Mouse (Mus musculus) neural tube, embryonic 15.5 days (tissue): ENCODE results near the gene Slc16a6. TPM values are rescaled to one million over a fixed set of nuclear protein-coding genes. Genes with fewer than 3 reads are reported as not detected.

Source experiments
- ATAC-seq: fragments of 200-750 bp; cut with Nextera tagmentation; 2 replicates; pipeline ENCODE4 v1.8.0; 2017; ENCODE audit warnings: mild to moderate bottlenecking, moderate TSS enrichment, moderate library complexity; ENCODE audit not compliant: low FRiP score
- H3K27ac ChIP-seq: fragments of 300-500 bp; sonication (generic); replicated peaks from 2 replicates; pipeline ENCODE4 v1.5.1; 2015; ENCODE audit warnings: mild to moderate bottlenecking, inconsistent platforms
- H3K27me3 ChIP-seq: fragments of 300-500 bp; sonication (generic); replicated peaks from 2 replicates; pipeline ENCODE4 v1.6.1; 2015; ENCODE audit warnings: inconsistent platforms
- H3K36me3 ChIP-seq: fragments of 300-500 bp; sonication (generic); 2 replicates; pipeline ENCODE4 v1.6.1; 2015; ENCODE audit warnings: inconsistent platforms
- H3K4me1 ChIP-seq: fragments of 300-500 bp; sonication (generic); 2 replicates; pipeline ENCODE4 v1.6.1; 2015; ENCODE audit warnings: inconsistent platforms
- H3K4me2 ChIP-seq: fragments of 300-500 bp; sonication (generic); 2 replicates; pipeline ENCODE4 v1.6.1; 2015; ENCODE audit warnings: inconsistent platforms, mild to moderate bottlenecking, moderate library complexity
- H3K4me3 ChIP-seq: fragments of 300-500 bp; sonication (generic); replicated peaks from 2 replicates; pipeline ENCODE4 v1.5.1; 2015; ENCODE audit warnings: mild to moderate bottlenecking, inconsistent platforms
- H3K9ac ChIP-seq: fragments of 300-500 bp; sonication (generic); replicated peaks from 2 replicates; pipeline ENCODE4 v1.6.1; 2015; ENCODE audit warnings: mild to moderate bottlenecking, inconsistent platforms
- H3K9me3 ChIP-seq: fragments of 300-500 bp; sonication (generic); replicated peaks from 2 replicates; pipeline ENCODE4 v1.6.1; 2016; ENCODE audit warnings: inconsistent platforms
- WGBS: fragments of 180-500 bp; shearing (Covaris S2); methylation state at CpG from one replicate; pipeline ENCODE4 v1.1.7; 2015; ENCODE audit warnings: mixed read lengths; 5-methylcytosine and 5-hydroxymethylcytosine counted together
- polyA plus RNA-seq: library from polyadenylated mRNA; unstranded; fragments of >200 nt; fragmentation: Nextera tagmentation; extraction: Ambion mirVana; gene quantifications from 2 replicates; pipeline ENCODE4 v1.2.1, GENCODE M21; 2015

Gene Slc16a6
- polyA plus RNA-seq = 3.7 and 4.2 TPM in 2 replicates

DNA sequence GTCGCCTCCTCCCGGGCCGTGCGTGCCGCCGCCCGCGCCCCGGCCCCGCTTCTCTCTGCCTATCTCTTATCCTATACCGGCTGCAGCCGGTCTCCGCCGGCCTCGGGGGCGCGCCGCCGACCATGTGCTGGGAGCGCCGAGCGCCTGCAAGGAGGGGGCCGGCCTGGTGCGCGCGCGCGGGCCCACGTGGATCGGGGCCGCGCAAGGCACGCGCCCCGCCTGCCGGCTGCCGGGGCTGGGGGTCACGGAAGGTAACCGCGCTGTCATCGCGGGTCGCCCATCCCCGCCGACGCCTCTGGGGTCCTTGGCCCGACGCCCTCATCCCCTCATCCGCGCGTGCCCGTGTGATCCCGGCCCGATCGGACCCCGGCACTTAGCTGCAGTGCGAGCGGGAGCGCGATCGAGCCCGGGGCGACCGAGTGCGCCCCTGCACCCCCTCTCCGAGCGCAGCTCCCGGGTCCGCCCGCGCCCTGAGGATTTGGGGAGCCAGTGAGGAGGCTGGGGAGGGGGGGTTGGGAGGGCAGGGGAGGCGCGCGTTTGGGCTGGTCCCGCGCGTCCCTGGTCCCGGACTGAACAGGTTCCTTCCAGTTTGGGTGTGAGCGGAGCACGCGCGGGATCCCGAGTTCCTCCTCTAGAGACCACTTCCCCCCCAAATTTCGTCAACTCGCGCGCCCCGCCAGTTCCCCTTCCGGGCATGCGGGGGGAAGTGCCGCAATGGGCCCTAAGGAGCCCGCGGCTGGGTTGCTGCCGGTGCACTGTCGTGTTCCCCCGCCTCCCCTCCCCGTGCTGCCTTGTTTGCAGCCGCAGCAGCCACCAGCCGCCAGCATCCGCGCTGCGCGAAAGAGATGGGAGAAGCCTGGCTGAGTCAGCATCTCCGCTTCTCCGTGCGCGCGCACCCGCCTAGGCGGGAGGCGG, at the start of gene Slc16a6, which contains the start of gene Arsg:
TSS of gene Slc16a6 (minus strand) at position 428 of the 915 bp plus-strand sequence.
TSS of gene Arsg (plus strand) at position 204 of the 915 bp plus-strand sequence.
- Histone ChIP-seq H3K27ac (peak within 1 kb of the TSS; percentile 95), H3K4me1 (peaks cover 24% of the 10 kb centered on the region), H3K9ac (peak within 1 kb of the TSS; percentile 84), H3K4me2 (peak within 1 kb of the TSS; percentile 93), H3K27me3 (no peaks in the 10 kb centered on the region), H3K36me3 (no peaks in the 10 kb centered on the region), H3K4me3 (peak within 1 kb of the TSS; percentile 79), H3K9me3 (no peaks in the 10 kb centered on the region)
- WGBS = under 1% methylated on average over 98 of the region's 111 CpGs
- ATAC-seq = peak; percentile 91

DNA sequence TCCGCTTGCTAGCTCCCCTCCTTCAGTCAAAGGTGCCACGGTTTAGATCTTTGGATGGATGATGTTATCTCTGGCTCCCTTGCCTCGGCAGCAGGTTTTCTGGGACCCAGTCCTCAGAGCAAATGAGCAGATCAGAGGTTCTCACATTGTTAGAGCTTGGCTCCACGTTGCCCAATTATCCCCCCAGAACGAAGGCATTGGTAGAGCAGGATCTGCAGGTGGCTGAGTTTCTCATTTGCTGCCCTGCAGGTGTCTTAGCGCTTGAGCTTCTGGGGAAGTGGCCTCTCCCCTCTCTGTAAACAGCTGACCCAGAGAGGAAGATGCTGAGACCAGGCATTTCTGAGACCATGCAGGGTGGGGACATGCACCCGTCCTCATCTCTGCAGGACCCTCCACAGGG, 47.6 kb upstream of the Slc16a6 start:
- Histone ChIP-seq H3K27ac (no peak overlapping the region), H3K36me3 (no peaks in the 10 kb centered on the region), H3K9me3 (no peaks in the 10 kb centered on the region), H3K4me1 (0 out of 2 replicates have a peak, but pooled peaks cover 2% of the 10 kb centered on the region), H3K4me3 (no peak overlapping the region), H3K27me3 (no peaks in the 10 kb centered on the region), H3K9ac (no peak overlapping the region), H3K4me2 (no peak overlapping the region)
- no peak for ATAC-seq
- 62% methylated on average over 7 of the region's 7 CpGs for WGBS

DNA sequence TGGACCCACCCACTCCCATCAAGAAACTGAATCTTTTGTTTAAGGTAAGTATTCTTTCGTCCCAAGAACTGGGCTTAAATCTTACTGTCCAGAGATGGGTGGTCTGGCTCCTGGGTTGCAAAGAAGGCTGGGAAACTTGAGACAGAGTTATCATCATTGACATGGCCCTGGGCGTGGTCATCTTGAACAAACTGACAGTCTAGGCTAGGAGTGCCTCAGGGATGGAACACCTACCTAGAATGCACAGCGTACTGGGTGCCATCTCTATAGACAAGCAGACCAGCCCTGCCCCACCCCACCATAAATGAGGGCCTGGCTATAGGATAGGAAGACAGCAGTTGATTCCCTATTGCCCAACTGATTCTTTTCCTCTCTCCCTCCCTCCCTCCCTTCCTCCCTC, 44.4 kb upstream of the Slc16a6 start:
- Histone ChIP-seq H3K4me3 (no peak overlapping the region), H3K4me1 (0 out of 2 replicates have a peak, but pooled peaks cover 2% of the 10 kb centered on the region), H3K27me3 (no peaks in the 10 kb centered on the region), H3K4me2 (no peak overlapping the region), H3K27ac (no peak overlapping the region), H3K9ac (no peak overlapping the region), H3K36me3 (no peaks in the 10 kb centered on the region), H3K9me3 (no peaks in the 10 kb centered on the region)
- WGBS = 94% methylated on average over 3 of the region's 3 CpGs
- no peak for ATAC-seq

DNA sequence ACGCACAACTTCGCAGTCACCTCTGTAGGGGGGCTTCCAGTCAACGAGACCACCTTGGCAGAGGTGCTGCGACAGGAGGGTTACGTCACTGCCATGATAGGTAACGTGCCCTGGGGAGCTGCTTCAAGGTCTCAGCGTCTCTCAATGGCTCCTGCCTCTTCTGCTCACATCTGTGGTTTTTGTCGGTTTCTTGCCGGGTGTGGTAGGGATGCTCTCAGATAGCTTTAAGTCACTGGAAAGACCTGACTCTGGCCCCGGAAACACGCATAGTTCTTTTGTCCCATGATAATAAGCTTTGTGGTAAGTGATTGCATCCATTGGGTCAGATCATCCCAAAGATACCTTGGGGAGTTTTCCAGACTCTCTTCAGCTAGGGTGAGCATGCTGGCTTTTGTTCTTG, 43.9 kb upstream of the Slc16a6 start:
- no peaks in the 10 kb centered on the region for H3K36me3 ChIP-seq
- no peak overlapping the region for H3K4me2 ChIP-seq
- no peak overlapping the region for H3K27ac ChIP-seq
- no peak for ATAC-seq
- WGBS = 93% methylated on average over 11 of the region's 11 CpGs
- no peak overlapping the region for H3K4me3 ChIP-seq
- no peaks in the 10 kb centered on the region for H3K9me3 ChIP-seq
- H3K9ac ChIP-seq = no peak overlapping the region
- H3K27me3 ChIP-seq = no peaks in the 10 kb centered on the region
- H3K4me1 ChIP-seq = 0 out of 2 replicates have a peak, but pooled peaks cover 2% of the 10 kb centered on the region

DNA sequence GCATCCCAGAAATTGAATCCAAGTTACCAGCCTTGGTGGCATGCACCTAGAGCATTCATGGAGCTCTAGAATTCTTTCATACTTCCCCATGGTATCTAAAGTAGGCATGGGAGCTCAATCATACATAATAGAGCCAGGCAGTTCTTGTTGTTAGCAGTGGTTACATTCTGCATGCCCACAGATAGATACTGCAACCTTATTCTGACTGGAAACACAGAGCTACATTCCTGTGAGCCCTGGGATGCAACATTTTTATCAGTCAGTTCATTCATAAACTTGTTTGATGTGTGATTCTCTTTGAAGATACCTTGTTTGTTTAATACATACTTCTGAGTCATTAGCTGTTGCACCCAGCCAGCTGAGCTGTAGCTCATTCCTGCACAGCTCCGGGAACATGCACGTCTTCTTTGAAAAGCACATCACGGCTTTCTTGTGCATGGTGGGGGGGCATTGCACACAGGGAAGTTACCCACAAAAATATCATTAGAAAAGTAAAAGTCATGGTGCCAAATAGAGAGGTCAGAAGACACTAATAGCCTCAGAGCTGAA, 40.7 kb upstream of the Slc16a6 start:
- H3K36me3 ChIP-seq = no peaks in the 10 kb centered on the region
- no peak for ATAC-seq
- H3K27ac ChIP-seq = no peak overlapping the region
- no peak overlapping the region for H3K4me3 ChIP-seq
- H3K4me2 ChIP-seq = no peak overlapping the region
- WGBS = 82% methylated on average over 3 of the region's 3 CpGs
- H3K9ac ChIP-seq = no peak overlapping the region
- H3K9me3 ChIP-seq = no peaks in the 10 kb centered on the region; the same call in 1 of the 2 replicates
- no peaks in the 10 kb centered on the region for H3K27me3 ChIP-seq
- H3K4me1 ChIP-seq = no peaks in the 10 kb centered on the region

DNA sequence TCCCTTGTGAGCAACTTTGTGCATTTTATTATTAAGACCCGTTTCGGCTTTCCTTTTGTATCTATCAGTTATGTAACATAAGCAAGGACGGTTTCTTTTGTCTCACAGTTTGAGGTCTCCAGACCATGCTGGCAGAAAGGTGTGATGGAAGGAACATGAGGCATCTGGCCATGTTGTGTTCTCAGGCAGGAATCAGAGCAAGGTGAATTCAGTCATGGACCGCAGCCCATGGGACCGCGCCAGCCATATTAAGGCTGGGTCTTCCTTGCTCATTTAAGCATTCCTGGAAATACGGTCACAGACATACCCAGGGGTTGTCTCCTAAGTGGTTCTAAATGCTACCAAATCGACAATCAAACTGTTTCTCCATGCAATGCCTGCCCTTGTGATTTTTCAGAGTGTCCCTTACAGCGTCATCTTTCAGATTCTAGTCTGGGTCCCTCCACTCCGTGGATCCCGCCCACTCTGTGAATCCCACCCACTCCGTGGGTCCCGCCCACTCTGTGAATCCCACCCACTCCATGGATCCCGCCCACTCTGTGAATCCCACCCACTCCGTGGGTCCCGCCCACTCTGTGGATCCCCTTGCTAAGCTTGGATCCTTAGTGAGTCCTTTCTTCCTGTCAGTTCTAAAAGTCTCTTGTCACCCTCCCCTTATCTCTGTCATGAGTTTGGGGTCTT, 39.7 kb upstream of the Slc16a6 start:
- Histone ChIP-seq H3K27ac (no peak overlapping the region), H3K9ac (no peak overlapping the region), H3K4me1 (no peaks in the 10 kb centered on the region), H3K4me3 (no peak overlapping the region), H3K27me3 (no peaks in the 10 kb centered on the region), H3K4me2 (no peak overlapping the region), H3K36me3 (no peaks in the 10 kb centered on the region), H3K9me3 (no peaks in the 10 kb centered on the region; the same call in 1 of the 2 replicates)
- ATAC-seq = no peak
- 88% methylated on average over 16 of the region's 16 CpGs for WGBS

DNA sequence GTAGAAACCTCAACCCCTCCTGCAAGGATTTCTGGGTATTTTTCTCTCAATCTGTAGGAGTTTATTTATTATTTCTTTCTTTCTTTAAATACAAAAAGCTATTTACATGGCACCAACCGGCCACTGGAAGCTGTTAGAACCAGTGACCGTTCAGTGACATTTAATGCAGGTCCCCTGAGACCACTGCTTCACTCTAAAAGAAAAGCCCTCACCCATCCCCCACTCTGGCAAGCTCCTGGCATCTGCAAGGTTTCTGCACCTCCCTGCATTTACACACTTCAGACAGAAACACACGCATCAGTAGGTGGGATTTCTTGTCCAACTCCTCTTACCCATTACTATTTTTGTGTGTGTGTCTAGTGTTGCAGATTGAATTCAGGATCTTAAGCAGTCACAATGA, 33.7 kb upstream of the Slc16a6 start:
- ATAC-seq = no peak
- H3K27ac ChIP-seq = no peak overlapping the region
- H3K27me3 ChIP-seq = no peaks in the 10 kb centered on the region
- peaks cover 3% of the 10 kb centered on the region; the same call in 1 of the 2 replicates for H3K4me1 ChIP-seq
- H3K36me3 ChIP-seq = no peaks in the 10 kb centered on the region
- no peak overlapping the region for H3K4me3 ChIP-seq
- H3K9ac ChIP-seq = no peak overlapping the region
- H3K4me2 ChIP-seq = no peak overlapping the region
- no peaks in the 10 kb centered on the region; the same call in 1 of the 2 replicates for H3K9me3 ChIP-seq
- WGBS = 43% methylated on average over 3 of the region's 3 CpGs

DNA sequence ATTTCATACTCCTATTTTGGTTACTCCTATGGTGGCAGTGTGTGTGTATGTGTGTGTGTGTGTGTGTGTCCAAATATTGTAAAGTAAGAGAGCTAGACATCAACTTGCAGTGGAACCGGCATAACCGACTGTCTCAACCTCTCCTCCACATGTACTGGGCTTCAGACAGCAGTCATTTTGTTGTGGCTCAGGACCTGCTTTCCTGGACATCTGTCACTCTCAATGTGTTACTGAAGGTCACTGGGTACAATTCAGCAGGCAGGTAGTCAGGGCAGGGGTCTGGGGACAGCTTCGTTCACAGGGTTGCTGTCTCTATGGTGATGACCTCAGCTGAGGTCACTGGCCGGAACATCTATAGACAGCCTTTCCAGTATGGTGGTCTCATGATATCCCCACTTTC, 32.4 kb upstream of the Slc16a6 start:
- Histone ChIP-seq H3K4me1 (peaks cover 3% of the 10 kb centered on the region; the same call in 1 of the 2 replicates), H3K27me3 (no peaks in the 10 kb centered on the region), H3K36me3 (no peaks in the 10 kb centered on the region), H3K4me2 (no peak overlapping the region), H3K27ac (no peak overlapping the region), H3K9me3 (no peaks in the 10 kb centered on the region; the same call in 1 of the 2 replicates), H3K4me3 (no peak overlapping the region), H3K9ac (no peak overlapping the region)
- no peak for ATAC-seq
- WGBS = 88% methylated on average over 4 of the region's 4 CpGs

DNA sequence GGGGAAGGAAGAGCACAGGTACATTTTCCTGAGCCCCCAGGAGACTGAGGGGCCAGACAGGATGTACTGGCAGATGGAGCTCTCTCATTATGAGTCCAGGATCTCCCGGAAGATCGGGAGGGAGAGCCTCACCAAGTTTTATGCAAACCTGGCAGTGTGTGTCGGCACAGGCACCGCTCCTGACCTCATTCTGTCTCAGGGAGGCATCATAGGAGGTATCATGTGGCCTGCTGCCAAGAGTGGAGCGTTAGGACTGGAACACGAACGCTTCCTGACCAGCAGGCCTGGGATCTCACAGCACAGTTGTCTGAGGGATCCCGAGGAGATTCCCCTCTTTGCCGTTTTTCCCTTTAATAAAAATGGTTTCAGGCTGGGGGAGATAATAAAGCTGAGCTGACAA, 31.6 kb upstream of the Slc16a6 start:
- Histone ChIP-seq H3K9ac (no peak overlapping the region), H3K4me2 (no peak overlapping the region), H3K4me1 (peaks cover 3% of the 10 kb centered on the region; the same call in 1 of the 2 replicates), H3K36me3 (no peaks in the 10 kb centered on the region), H3K27ac (no peak overlapping the region), H3K27me3 (no peaks in the 10 kb centered on the region), H3K9me3 (no peaks in the 10 kb centered on the region; the same call in 1 of the 2 replicates), H3K4me3 (no peak overlapping the region)
- 67% methylated on average over 9 of the region's 9 CpGs for WGBS
- no peak for ATAC-seq

DNA sequence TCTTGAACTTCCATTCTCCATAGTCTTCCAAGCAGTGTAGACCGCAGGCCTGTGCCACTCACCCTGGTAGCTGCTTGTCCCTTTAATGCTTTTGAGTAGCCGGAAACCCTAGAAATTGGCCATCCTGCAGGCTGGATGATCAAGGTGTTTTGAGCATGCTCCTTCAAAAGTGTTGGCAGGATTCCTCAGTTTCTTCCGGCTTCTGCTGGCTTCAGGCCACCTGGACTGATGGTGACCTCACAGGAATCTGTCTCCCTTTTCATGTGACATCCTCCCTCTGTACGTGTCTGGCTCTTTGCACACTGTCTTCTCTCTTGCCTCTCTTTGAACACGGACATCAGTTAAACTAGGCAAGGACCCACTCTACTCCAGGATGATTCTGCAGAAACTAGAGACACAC, 26.8 kb upstream of the Slc16a6 start:
- Histone ChIP-seq H3K9me3 (no peaks in the 10 kb centered on the region), H3K36me3 (no peaks in the 10 kb centered on the region), H3K27me3 (no peaks in the 10 kb centered on the region), H3K27ac (no peak overlapping the region), H3K4me2 (no peak overlapping the region), H3K4me1 (peaks cover 22% of the 10 kb centered on the region), H3K9ac (no peak overlapping the region), H3K4me3 (no peak overlapping the region)
- WGBS = 85% methylated on average over 5 of the region's 5 CpGs
- no peak for ATAC-seq

DNA sequence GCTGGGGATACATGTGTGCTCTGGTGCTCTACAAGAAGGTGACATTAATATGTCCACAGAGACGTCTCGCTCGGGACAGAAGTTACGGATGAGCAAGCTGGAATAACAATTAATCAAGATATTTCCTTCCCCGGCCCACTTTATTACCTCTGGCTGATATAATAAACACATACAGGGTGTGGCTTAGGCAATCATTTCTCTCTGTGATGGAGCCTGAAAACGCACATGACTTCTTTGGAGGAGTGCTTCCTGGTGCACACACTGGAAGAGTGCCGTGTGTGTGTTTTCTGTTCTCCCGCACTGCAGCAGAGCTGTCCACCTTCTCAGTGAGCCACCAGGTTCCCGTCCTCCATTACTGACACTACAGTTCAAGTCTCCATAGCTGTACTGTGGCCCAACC, 24.6 kb upstream of the Slc16a6 start:
- 63% methylated on average over 9 of the region's 9 CpGs for WGBS
- ATAC-seq = no peak
- no peak overlapping the region for H3K9ac ChIP-seq

More for the DNA sequence above, 24.6 kb upstream of the Slc16a6 start:
- Histone ChIP-seq H3K27me3 (no peaks in the 10 kb centered on the region), H3K4me3 (no peak overlapping the region), H3K4me1 (peaks cover 19% of the 10 kb centered on the region), H3K36me3 (no peaks in the 10 kb centered on the region), H3K4me2 (no peak overlapping the region), H3K9me3 (no peaks in the 10 kb centered on the region), H3K27ac (no peak overlapping the region)
